Mouse (Mus musculus) mouse trophoblast stem cell (cell line): ENCODE measurements around the gene Tbcd.
"Not testable (repeated sequence)": the region's sequence is repeated elsewhere in the genome, so short reads cannot be mapped to it uniquely, and the experiment has no call there.

ENCODE experiments used
- in situ Hi-C, 2 experiments: fragments of 300-500 bp; cut with MseI, MboI; formaldehyde crosslinking; loops; 2 replicates in 1 of 2; 3 replicates in 1 of 2; pipeline ENCODE4 v1.15.1; 2025

Gene Tbcd

DNA sequence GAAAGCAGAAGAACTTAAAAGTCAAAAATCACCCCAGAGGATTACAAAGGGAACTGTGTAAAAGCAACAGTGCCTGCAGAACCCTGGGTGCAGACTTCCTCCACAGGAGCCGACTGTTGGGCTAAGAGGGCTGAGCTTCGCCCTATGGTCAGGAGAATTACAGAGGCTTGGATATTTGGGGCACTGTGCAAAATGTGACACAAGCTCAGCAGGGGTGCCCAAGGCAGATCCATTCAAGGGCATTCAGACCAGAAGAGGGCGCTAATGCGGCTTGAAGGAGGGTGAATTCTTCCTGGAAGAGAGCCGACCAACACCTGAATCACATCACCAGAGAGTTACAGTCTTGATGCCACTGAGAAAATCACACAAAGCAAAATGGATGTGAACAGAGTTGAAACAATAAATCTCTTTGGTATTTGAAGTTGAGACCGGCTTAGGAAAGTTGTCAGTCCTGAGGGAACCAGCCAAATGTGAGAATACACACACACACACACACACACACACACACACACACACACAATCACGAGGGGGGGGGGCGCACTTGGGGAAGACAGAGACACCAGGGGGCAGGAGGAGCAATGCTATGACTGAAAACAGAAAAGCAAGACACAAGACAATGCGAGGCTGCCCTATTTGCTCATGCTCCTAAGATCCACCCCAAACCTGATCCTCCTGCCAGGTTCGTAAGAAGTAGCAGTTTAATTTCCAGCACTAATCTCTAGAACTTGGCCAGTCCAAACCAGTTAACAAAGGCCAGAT lies 201.0 kb downstream of the Tbcd start:
- in situ Hi-C loops = loop anchor here in 1 of 2 experiments (10.0 kb wide), 1 partner anchor 152 kb away; no protein-coding TSS in a partner anchor

DNA sequence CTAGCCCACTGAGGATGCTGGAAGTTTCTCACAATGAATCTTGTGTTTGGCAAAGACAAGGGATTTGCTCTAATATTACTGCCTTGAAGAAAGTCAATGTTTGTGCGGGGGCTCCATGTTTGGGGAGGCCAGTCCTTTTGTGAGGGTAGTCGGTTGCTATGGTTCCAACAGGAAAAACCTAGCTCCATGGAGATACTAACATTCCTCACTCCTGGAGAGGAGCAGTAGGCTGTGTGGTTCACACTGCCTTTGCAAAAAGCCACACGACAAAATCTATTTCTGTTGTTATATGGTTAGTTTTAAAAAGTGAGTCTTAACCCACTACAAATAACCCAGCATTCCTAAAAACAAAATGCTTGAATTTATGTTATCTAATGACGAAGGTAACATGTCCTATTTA lies 201.9 kb downstream of the Tbcd start:
- in situ Hi-C loops = loop anchor here in 1 of 2 experiments (10.0 kb wide), 1 partner anchor 151 kb away; no protein-coding TSS in a partner anchor

DNA sequence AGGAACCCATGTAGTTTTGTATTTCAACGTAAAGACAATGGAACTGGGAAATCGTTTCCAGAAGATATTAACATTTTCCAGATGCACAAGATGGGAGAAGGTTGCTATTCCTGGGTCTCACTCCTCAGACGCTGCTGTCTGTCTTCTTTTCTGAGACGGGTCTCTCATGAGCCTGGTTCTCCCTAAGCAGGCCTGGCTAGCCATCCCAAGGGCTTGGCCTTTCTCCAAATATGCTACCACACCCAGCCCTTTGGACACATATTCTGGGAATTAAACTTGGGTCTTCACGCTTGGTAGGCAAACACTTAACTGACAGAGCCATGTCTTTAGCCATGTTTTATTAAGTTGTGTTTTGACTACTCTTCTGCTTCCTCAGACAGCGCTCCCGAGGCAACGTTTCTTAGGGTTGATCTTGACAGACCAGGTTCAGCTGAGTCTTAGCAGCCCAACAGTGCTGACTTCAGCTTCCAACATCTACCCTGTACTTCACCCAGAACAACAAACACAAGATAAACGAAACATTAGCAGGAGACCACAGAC lies 202.7 kb downstream of the Tbcd start:
- in situ Hi-C loops = loop anchor here in 1 of 2 experiments (10.0 kb wide), 1 partner anchor 150 kb away; no protein-coding TSS in a partner anchor

DNA sequence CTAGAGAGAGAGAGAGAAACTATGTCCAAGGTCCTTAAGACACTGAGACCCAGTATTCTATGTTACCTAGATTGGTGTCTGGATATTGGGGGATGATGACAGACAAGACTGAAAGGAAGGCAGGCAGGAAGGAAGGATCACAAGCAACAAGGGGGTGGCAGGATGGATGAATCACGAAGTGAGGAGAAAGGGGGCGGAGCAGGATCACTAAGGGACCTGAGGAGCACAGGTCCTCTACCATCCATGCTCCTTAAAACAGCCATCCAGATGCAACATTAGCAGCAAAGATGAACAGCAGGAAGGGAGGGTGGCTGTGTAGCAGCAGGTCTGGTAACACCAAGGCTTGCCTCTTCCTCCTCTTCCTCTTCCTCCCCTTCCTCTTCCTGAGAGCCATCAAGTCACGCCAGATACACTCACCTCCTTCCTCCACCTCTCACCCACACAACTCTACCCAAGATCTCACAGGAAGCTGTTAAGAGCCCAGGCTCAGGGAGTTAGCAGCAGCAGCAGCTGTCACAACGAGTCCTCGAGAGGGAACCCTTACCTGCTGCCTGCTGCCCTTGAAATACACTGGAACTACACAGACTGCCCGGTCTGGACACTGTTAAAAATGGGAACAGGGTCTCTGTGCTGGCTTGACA lies 203.5 kb downstream of the Tbcd start:
- in situ Hi-C loops = loop anchor here in 1 of 2 experiments (10.0 kb wide), 1 partner anchor 150 kb away; no protein-coding TSS in a partner anchor

DNA sequence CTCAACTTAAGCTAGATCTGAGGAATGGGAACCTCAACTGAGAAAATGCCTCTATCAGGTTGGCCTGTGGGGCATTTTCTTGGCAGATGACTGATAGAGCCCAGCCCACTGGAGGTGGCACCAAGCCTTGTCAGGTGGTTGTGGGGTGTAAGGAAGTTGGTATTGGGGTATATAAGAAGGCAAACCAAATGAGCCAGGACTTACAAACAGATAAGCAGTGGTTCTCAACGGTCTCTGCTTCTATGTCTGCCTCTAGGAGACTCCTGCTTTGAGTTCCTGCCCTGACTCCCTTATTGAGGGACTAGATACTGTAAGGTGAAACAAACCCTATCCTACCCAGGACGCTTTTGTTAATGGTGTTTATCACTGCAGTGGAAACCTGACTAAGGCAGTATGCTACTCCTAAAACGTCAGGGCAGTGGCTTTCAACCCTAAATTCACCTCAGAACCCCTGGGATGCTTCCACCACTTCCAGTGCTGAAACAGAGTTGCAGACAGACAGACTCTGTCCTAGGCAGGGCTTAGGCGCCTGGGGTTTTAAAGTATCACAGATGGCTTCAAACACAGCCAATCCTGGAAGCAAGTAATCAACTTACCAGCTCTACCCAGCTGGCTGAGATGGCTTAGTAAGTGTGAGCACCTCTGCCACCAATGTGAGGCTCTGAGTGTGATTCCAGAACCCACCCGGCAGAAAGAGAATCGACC lies 204.2 kb downstream of the Tbcd start:
- in situ Hi-C loops = loop anchor here in 1 of 2 experiments (10.0 kb wide), 1 partner anchor 149 kb away; no protein-coding TSS in a partner anchor

DNA sequence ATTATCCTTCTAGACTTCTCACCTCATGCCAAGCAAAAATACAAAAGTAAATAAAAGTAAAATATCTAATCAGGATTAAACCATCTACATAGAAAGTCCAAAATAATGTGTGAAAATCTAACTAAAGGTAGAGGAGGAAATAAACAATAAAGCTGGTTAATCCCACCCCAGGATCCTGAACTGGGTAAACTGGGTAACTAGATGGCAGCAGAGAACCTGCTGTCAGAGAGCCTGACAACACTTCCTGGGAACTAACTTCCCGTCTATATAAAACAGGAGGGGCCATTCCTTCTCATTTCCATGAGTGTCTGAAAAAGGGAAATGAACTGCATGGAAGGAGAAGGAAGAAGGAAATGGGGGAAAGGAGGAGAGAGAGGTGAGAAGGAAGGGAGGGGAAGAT lies 206.4 kb downstream of the Tbcd start:
- in situ Hi-C loops = loop anchor here in 1 of 2 experiments (10.0 kb wide), 1 partner anchor 147 kb away; no protein-coding TSS in a partner anchor

DNA sequence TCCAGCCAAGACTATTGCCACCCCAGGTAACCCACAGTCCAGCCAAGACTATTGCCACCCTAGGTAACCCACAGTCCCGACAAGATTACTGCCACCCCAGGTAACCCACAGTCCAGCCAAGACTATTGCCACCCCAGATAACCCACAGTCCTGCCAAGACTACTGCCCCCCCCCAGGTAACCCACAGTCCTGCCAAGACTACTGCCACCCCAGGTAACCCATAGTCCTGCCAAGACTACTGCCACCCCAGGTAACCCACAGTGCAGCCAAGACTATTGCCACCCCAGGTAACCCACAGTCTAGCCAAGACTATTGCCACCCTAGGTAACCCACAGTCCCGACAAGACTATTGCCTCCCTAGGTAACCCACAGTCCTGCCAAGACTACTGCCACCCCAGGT lies 208.9 kb downstream of the Tbcd start:
- in situ Hi-C loops = not testable (repeated sequence)

DNA sequence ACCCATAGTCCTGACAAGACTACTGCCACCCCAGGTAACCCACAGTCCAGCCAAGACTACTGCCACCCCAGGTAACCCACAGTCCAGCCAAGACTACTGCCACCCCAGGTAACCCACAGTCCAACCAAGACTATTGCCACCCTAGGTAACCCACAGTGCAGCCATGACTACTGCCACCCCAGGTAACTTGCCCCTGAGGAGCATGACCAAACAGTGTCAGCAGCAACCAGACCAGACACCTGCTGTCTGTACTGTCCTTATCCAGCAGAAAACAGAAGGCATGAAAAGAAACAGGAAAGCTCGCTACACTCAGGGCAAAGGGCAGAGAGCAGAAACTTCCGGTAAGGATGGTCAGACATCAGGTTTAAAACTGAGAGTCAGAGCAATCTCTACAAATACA lies 209.4 kb downstream of the Tbcd start:
- in situ Hi-C loops = no loop called here
